Mouse (Mus musculus) G1E (cell line): Measurements from ENCODE around the gene Ctla4. TPM values are rescaled to one million over a fixed set of nuclear protein-coding genes. Genes with fewer than 3 reads are reported as not detected.

Source experiments
- ATAC-seq: 2 replicates; pipeline ENCODE4 v1.8.0; 2016; ENCODE audit warnings: mild to moderate bottlenecking; ENCODE audit not compliant: insufficient number of reproducible peaks, poor library complexity, low FRiP score, severe bottlenecking; ENCODE audit errors: extremely low read depth
- DNase-seq: peaks from one replicate; pipeline ENCODE4 v3.0.0; 2012; ENCODE audit warnings: low spot score
- H3K27me3 ChIP-seq: 2 replicates; pipeline ENCODE4 v1.6.1; 2012; ENCODE audit warnings: mild to moderate bottlenecking, low read length, inconsistent platforms; ENCODE audit not compliant: insufficient read depth
- H3K36me3 ChIP-seq: replicated peaks from 2 replicates; pipeline ENCODE3; 2012; ENCODE audit warnings: mild to moderate bottlenecking, inconsistent platforms
- H3K4me1 ChIP-seq: 2 replicates; pipeline ENCODE4 v1.6.1; 2012; ENCODE audit warnings: low read depth, low read length, inconsistent platforms, mixed read lengths; ENCODE audit not compliant: insufficient read depth
- H3K4me3 ChIP-seq: 2 replicates; pipeline ENCODE4 v1.5.1; 2012; ENCODE audit warnings: low read depth, mild to moderate bottlenecking, inconsistent platforms, low read length, moderate library complexity, mixed read lengths
- H3K9me3 ChIP-seq: replicated peaks from 2 replicates; pipeline ENCODE4 v1.6.1; 2012; ENCODE audit warnings: inconsistent platforms
- CTCF ChIP-seq: IDR thresholded peaks from 2 replicates; pipeline ENCODE4 v1.5.1; 2012; ENCODE audit warnings: low read depth, low read length, inconsistent platforms, mixed read lengths
- GATA1 ChIP-seq: IDR thresholded peaks from 2 replicates; pipeline ENCODE4 v1.6.1; 2012; ENCODE audit warnings: borderline replicate concordance, low read length, inconsistent platforms, mixed read lengths
- GATA2 ChIP-seq: IDR thresholded peaks from 2 replicates; pipeline ENCODE4 v1.6.1; 2012; ENCODE audit warnings: low read depth, low read length, inconsistent platforms, borderline replicate concordance
- POLR2AphosphoS5 ChIP-seq: IDR thresholded peaks from 2 replicates; pipeline ENCODE4 v1.6.1; 2012; ENCODE audit warnings: low read depth, low read length, inconsistent platforms; ENCODE audit not compliant: insufficient replicate concordance
- TAL1 ChIP-seq: conservative IDR thresholded peaks from 2 replicates; pipeline ENCODE4 v1.6.1; 2012; ENCODE audit warnings: low read depth, low read length, inconsistent platforms, mixed read lengths
- polyA plus RNA-seq: library from polyadenylated mRNA; stranded (reverse); fragments of >175 nt; gene quantifications from 2 replicates; pipeline ENCODE4 v1.2.3, GENCODE M21; 2012
- total RNA-seq, 2 experiments: library from RNA; stranded (forward) in 1 of 2; stranded (reverse) in 1 of 2; fragments of 200-1000 nt in 1 of 2; fragments of >200 nt in 1 of 2; fragmentation: Nextera tagmentation in 1 of 2; gene quantifications; 2 replicates each; pipeline ENCODE4 v1.2.3; 2014 to 2017

Ctla4 gene
- total and polyA plus RNA-seq, 3 experiments: 0.11 TPM; not detected in 2

DNA sequence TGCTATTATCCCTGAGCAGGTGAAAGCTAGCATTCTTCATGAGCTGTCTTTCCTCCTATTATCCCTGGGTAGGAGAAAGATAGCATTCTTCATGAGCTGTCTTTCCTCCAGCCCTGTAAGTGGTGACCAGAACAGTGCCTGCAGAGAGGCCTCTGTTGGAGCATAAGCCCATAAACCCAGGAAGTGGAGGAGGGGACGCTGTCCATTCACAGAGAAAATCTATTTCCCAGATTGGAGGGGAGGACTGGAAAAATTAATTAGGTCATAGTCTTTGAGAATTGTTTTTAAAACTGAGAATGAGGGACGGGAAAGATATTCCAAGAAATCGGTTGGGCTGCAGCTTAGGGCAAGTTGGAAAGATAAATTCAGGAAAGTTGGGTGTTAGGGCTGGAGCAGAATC, 24.3 kb upstream of the Ctla4 start:
- Histone ChIP-seq H3K4me1 (peaks cover 16% of the 10 kb centered on the region), H3K9me3 (no peaks in the 10 kb centered on the region), H3K36me3 (no peaks in the 10 kb centered on the region), H3K27me3 (peaks cover 11% of the 10 kb centered on the region), H3K4me3 (no peak overlapping the region)
- TF ChIP-seq POLR2AphosphoS5: no peak
- no peak for TF ChIP-seq CTCF
- DNase-seq: no peak
- no peak for ATAC-seq

DNA sequence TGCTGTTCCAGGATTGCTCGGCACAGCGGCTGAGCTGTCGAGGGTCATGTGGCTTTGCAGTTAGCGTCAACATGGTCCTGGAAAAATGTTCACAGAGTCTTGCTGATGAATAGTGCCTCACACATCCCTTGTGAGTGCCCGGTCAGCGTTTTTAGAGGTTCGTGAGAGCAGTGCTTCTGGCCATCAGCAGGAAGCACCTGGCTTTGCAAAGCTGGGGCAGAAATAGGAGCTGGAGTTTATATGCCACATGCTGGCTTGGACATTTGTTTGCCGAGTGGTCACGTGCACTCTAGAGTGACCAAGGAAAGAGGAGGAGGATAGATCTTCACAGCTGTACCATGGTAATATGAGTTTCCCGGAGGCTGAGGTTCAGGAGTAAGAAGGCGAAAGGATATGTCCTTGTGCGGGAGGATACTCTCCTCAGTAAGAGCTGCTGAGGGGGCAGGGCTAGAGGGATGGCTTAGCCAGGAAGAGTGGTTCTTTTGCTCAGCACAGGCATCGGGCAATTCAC, 23.8 kb upstream of the Ctla4 start:
- DNase-seq (no peak), ATAC-seq (no peak)
- no peaks in the 10 kb centered on the region for H3K36me3 ChIP-seq
- TF ChIP-seq GATA2 (no peak), POLR2AphosphoS5 (no peak), TAL1 (no peak), GATA1 (no peak), CTCF (no peak)
- H3K4me3 ChIP-seq: no peak overlapping the region
- H3K4me1 ChIP-seq: peaks cover 12% of the 10 kb centered on the region
- H3K9me3 ChIP-seq: no peaks in the 10 kb centered on the region
- peaks cover 11% of the 10 kb centered on the region for H3K27me3 ChIP-seq

DNA sequence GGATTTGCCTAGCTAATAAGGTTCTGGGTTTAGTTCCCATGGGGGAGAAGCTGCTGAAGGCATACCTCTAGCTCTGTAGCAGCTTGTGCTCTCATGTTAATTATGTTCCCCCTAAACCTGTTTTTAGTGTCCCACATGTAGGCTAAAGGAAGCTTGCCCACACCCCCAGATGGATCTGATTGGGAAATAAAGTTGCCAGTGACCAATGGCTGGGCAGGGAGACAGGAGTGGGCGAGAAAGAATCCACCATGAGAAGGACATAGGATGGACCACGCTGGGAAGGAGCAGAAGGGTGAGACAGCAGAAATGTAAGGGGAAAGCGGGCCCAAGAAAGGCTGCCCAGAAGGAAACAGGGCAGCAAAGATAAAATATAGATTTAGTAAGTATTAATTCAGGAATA, 23.1 kb upstream of the Ctla4 start:
- Histone ChIP-seq H3K4me1 (peaks cover 17% of the 10 kb centered on the region), H3K9me3 (no peaks in the 10 kb centered on the region), H3K36me3 (no peaks in the 10 kb centered on the region), H3K27me3 (peaks cover 11% of the 10 kb centered on the region), H3K4me3 (no peak overlapping the region)
- DNase-seq (no peak), ATAC-seq (no peak)
- no peak for TF ChIP-seq POLR2AphosphoS5
- no peak for TF ChIP-seq CTCF
- TF ChIP-seq GATA1: no peak
- TF ChIP-seq TAL1: no peak
- TF ChIP-seq GATA2: no peak

DNA sequence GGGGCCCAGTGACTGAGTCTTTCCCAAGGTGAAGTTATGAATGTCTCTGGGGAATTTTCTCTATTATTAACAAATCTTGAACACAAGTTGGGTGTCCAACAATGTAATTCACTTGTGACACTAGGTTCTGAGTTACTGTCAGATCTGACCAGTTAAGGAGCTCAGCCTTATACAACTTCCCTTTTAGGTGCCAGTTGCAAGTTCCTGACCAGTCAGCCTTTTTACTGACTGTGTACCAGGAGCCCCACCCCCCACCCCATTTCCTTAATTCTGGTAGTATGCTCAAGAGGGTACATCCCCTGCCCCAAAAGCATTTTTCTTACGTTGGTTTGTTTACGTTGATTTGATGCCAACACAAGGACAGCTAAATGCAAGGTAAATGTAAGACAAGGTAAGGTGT, 21.6 kb upstream of the Ctla4 start:
- ATAC-seq (no peak), DNase-seq (no peak)
- Histone ChIP-seq H3K36me3 (no peaks in the 10 kb centered on the region), H3K9me3 (no peaks in the 10 kb centered on the region), H3K4me1 (peaks cover 18% of the 10 kb centered on the region), H3K4me3 (no peak overlapping the region), H3K27me3 (peaks cover 11% of the 10 kb centered on the region)
- TF ChIP-seq TAL1: no peak
- TF ChIP-seq POLR2AphosphoS5: no peak
- TF ChIP-seq GATA2: no peak
- TF ChIP-seq GATA1: no peak
- TF ChIP-seq CTCF: no peak

DNA sequence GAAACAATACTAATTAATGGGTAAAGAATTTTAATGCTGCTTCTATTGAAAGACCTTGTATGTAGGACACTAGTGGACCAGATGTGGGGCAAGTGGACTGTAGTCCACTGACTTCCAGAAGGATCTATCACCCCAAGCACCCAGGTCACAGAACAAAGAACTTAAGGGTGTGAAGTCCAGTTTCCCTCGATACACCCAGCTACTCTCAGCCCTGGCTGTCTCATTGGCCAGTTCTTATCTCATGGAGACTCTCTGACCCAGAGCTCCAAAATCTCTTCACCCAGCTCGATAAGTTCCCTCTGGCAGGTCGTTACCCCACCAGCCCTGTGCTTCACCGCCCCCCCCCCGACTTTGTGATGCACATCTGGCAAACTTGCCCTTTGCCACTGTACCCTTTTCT, 20.8 kb upstream of the Ctla4 start:
- H3K9me3 ChIP-seq: no peaks in the 10 kb centered on the region
- no peak overlapping the region for H3K4me3 ChIP-seq
- peaks cover 16% of the 10 kb centered on the region for H3K4me1 ChIP-seq
- no peak for DNase-seq
- no peak for ATAC-seq
- peaks cover 11% of the 10 kb centered on the region for H3K27me3 ChIP-seq
- H3K36me3 ChIP-seq: no peaks in the 10 kb centered on the region
- no peak for TF ChIP-seq TAL1
- no peak for TF ChIP-seq CTCF
- TF ChIP-seq GATA2: no peak
- TF ChIP-seq GATA1: no peak
- no peak for TF ChIP-seq POLR2AphosphoS5

DNA sequence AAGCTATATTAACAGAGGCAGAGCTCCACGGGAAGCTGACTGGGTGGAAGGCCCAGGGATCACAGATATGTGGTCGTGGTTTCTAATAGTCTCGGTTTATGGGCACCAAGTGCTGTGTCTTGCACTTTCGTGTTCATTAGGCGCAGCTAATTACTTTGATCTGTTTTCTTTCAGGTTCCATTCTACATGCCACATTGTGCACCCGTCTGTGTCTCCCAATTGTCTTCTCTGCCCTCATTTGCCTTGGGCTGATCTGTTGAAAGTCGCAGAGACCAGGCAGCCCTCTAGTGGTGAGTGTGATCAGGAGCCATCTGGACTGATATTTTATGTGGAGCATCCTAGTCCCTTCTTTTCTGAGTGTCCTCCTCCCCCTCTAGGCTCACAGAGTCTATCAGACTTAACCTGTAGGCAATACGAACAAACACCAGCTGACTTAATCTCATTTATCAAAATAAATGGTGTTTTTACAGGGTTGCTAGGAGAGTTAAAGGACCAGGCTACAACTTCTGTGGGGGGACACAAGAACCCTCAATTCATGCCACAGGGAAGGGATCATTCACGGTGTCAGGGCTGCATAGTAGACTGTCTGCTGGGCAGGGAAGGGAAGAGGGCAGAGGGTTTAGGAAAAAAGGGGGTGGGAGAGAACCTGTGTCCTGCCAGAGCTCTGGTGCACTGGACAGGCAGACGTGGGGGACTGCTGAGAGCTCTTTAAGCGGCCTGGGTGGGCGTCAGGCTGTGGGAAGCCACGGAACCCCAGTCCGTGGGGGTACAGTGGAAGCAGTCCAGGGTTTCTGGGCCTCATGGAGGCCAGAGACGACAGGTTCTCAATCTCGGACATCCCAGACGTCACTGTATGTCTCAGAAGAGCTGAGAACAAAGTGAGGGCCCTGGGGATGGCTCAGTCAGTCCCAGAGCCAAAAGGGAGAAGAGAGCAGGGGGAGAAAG, 18.2 kb upstream of the Ctla4 start:
- H3K27me3 ChIP-seq: 0 out of 2 replicates have a peak, but pooled peaks cover 4% of the 10 kb centered on the region
- peaks cover 18% of the 10 kb centered on the region for H3K4me1 ChIP-seq
- H3K4me3 ChIP-seq: no peak overlapping the region
- peak; percentile 39 for DNase-seq
- no peak for TF ChIP-seq GATA1
- no peak for TF ChIP-seq POLR2AphosphoS5
- no peak for TF ChIP-seq TAL1
- TF ChIP-seq CTCF: peak; percentile 43; the same call in 1 of the 2 replicates
- TF ChIP-seq GATA2: no peak
- no peaks in the 10 kb centered on the region for H3K36me3 ChIP-seq
- 0 out of 2 replicates have a peak, but pooled peaks have one; percentile 22 for ATAC-seq
- H3K9me3 ChIP-seq: no peaks in the 10 kb centered on the region
